Mouse (Mus musculus): ENCODE results near the gene Adamts16.
A peak's percentile ranks its signal among the peaks of the same experiment; 100 is the strongest.

The Adamts16 gene

DNA sequence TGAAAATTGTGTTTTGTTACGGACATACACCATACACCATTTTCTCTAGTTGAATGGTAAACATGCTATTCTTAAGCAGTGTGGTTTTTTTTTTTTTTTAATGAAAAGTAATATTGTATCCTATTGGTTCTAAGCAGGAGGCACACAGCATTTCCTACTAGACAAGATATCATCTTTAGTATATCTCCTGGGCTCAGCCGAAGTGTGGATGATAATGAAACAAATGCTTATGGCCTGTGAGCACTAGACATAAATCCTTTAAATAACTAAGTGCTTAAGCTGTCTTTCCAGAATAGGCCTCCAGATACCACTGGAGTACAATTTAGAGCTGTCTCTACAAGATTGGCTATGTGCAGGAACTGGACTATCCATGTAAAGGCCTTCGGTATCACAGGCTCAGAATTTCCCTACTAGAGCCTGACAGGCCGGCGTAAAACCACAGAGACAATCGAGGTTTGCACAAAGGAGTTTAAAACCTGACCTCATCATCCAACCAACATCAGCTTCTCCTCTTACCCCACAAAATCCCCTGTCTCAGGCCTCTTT lies 8.9 kb downstream of the Adamts16 start:
- no peak for DNase-seq

DNA sequence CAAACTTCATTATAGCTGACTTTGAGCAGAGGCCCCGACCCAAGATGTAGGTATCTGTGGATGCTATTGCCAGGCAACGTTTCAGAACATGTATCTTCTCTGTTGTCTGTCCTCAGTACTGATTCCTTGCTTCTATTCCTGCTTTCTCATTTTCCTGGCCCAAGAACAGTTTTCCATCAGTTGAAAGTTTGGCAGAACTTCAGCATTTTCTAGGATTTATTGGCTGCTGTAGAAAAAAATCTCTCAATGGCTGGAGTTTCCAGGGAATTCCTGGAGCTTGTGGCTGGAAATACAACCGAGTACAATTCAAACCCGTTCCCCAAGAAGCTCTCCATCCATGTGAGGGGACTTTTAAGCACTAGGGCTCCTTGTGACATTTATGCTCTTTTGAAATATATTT lies 10.6 kb downstream of the Adamts16 start:
- no peak for DNase-seq

DNA sequence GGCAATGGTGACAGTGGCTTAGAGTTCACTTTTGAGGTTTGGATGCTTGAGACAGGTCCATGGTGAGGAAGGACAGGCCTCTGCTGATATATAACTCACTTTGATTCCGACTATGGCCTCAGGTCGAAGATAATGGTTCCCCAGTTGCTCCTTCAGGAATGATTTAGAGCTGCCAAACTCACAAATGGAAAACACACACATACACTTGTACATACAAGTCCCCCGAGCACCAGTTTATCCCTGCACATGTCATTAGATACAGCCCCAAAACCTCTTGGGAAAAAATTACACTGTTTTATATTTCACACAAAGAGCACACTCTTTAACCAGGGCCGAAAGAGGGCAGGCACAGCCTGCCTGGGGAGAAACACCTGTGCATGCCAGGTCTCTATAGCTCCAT lies 14.1 kb downstream of the Adamts16 start:
- no peak for DNase-seq

GRCm38 (mm10) chr13:70825265-70825664 lies 16.3 kb downstream of the Adamts16 start:
- no peak for DNase-seq

GRCm38 (mm10) chr13:70823757-70824156 lies 17.9 kb downstream of the Adamts16 start:
- DNase-seq = no peak

DNA sequence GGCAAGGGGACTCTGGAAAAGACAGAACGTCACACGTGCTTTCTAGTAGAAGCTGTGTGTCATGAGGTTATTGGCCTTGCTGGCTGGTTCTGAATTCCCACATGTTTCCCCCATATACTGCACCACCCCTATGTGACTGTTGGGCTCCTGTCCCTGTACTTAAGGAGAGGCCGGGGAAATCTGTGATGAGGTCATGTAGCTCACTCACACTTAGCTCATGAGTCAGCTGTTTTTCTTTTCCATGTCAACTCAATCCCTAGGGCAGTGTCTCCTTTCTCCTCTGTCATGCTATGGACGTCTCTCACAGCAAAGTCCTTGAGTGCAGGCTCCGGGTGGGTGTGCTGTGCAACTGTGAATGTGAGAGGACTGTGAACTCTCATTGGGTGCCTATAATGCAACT lies 22.6 kb downstream of the Adamts16 start:
- no peak for DNase-seq

GRCm38 (mm10) chr13:70814423-70814822 lies 27.2 kb downstream of the Adamts16 start:
- no peak for DNase-seq

DNA sequence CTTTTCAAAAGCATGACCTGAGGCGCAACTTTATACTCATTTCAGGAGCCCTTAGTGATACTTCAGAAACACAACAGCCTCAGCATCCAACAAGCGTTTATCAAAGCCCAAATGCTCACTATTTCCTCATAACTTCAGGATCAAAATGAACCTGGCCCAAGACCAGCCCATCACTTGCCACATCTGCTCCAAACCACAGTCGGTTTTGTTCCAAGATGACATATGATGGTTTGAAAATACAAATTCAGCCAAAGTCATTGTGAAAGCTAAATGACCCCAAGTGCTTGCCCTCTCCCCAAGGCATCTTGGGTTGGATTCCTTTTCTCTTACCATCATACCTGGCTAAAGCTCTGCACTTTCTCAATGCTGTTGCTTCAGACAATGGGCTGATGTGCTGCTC lies 36.1 kb downstream of the Adamts16 start:
- DNase-seq = no peak

DNA sequence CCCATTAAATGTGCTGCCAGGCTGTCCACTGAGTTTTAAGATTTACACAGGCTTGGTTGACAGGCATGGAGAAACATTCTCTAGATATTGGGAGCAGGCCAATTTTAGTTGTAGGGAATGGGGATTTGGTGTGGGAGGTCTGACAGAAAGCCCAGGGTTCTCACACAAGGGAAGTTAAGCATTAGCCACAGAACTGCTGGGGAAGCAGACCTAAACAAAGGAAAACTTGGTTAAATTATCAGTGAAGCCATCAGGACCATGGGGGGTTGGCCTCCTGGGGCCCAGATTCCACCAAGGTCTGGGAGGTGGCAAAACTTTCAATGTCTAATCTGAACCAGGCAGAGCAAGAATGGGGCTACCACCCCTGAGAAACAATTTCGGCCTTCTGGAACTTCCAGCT lies 38.8 kb downstream of the Adamts16 start:
- no peak for DNase-seq

- DNase-seq = no peak
These were observed 42.3 kb downstream of the Adamts16 start for GRCm38 (mm10) chr13:70799322-70799721.

GRCm38 (mm10) chr13:70798396-70798795 lies 43.2 kb downstream of the Adamts16 start:
- no peak for DNase-seq

- DNase-seq = no peak
These were observed 47.5 kb downstream of the Adamts16 start for GRCm38 (mm10) chr13:70794074-70794572.

GRCm38 (mm10) chr13:70793660-70794059 lies 48.0 kb downstream of the Adamts16 start:
- no peak for DNase-seq

- DNase-seq = no peak
These were observed 48.7 kb downstream of the Adamts16 start for GRCm38 (mm10) chr13:70792950-70793349.

- DNase-seq = no peak
These were observed 51.8 kb downstream of the Adamts16 start for GRCm38 (mm10) chr13:70789806-70790205.

- peak; percentile 77 for DNase-seq
These were observed 52.6 kb downstream of the Adamts16 start for GRCm38 (mm10) chr13:70789022-70789421.

- DNase-seq = no peak
These were observed 56.5 kb downstream of the Adamts16 start for GRCm38 (mm10) chr13:70785078-70785477.

DNA sequence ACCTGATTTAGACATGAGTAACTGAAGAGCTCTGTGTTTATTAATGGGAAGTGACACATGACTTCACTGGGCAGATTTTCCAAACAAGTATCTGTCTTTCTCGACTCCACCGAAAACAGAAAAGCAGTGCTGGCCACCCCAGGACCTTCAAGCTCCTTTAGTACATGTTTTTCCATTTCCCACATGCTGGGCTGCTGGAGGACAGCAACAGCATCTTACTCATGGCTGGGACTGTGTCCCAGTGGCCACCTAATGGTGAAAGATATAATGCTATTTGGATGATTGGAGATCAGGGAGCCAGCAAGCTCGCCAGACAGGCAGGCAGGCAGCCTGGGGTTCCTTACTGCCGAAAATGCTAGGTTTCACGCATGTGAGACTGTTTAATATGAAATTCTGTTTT lies 57.5 kb downstream of the Adamts16 start:
- peak; percentile 47 for DNase-seq

DNA sequence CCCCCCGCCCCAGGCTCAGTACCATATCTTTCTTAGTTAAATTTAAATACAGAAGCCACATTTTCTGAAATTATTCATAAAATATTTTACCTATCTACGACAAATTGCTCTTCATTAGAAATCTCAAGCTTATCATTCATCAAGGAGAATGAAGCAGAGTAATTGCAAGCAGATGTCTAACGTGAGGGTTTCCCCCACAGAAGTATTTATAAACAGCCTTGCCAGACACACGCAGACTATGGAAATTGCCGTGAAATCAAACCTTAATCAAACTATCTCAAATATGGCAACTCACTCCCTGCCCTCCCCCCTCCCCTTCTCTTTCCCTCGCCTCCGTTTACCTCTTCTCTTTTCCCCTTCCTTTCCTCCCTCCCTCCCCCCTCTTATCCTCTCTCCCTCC lies 61.8 kb downstream of the Adamts16 start:
- DNase-seq = no peak

GRCm38 (mm10) chr13:70778872-70779554 lies 62.6 kb downstream of the Adamts16 start:
- DNase-seq = no peak

GRCm38 (mm10) chr13:70771100-70771499 lies 70.5 kb downstream of the Adamts16 start:
- no peak for DNase-seq

- no peak for DNase-seq
These were observed 72.5 kb downstream of the Adamts16 start for GRCm38 (mm10) chr13:70769156-70769555.

DNA sequence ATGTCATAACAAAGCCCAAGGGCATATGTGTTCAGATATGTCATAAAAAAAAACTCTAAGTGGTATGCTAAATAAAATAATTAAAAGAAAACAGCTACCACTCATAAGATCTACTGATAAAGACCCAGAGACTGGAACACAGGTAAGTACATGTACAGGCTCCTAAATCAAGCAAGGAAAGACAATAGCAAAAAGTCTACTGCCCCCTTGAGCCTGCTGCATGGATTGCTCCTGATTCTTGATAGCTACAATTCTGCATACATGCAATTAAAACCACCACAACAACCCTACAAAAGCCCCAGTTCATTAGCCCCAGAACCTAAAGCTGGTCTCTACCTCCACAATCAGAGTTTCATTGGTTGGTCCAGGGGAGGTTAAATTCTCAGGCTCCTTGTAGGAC lies 74.1 kb downstream of the Adamts16 start:
- no peak for DNase-seq

DNA sequence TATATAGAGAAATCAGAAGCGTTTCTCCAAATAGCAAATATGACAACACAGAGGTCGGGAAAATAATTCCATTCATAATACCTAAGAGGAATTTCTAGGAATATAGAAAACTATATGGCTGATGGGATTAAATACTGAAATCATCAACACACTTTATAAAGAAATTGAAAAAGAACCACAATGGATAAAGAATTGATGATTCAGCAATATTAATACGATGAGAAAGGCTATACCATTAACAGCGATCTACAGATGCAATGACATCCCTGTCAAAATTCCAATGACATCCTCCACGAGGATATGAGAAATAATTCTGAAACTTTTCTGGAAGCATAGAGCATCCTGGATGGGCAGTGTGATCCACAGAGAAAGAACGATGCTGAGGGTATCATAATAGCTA lies 76.9 kb downstream of the Adamts16 start:
- no peak for DNase-seq

DNA sequence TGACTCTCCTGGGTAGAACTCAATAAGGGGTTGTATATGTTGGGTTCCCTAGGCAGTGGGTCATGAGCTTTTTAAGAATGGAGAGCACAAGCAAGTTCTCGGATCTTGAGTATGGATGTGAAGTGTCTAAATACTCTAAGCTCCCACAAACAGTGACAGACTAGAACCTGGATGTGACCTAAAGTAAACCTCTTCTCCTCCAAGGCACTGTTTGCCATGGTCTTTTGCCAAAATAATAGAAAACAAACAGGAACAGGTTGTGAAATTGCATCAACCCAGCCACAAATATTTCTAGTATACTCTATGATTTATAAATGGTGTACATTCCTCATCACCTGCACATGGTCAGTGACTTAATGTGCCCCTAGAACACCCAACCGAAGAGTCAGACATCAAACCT lies 79.0 kb downstream of the Adamts16 start:
- no peak for DNase-seq
